In the genomic region with DNA sequence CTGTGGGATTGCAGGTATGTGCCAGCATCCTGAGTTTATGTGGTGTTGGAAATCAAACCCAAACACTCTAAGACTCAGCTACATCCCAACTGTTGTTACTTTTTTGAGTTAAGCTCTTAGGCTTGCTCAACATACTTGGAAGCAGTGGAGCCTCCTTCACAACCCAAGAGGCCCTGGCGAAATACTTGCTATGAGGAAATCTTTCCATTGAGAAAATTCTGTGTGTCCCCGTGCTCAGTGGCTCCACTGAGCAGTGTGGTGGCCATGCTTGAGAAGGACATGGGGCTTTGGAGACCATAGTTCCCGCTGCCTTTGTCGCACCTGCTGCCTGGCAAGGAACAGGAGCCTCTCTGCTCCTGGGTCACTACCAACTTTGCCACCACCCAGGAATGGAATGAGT, we compare ENCODE assay signal across 14 mouse cellular contexts.
DNase-seq lines count a peak whose midpoint lies in the region; ATAC-seq and TF ChIP-seq lines count a peak whose summit lies in the region.
"Had no signal": no experiment of that assay in that cellular context is flagged by ENCODE, and none has a peak within 500 bp of the region (broad histone marks: within the 10 kb centered on the region; RNA-seq: fewer than 3 reads in every experiment).

No protein-coding gene starts in this region.

- no peaks in the 10 kb centered on the region for H3K36me3 ChIP-seq in midbrain, embryonic 10.5 days
- no peaks in the 10 kb centered on the region for H3K36me3 ChIP-seq in midbrain, embryonic 15.5 days (replicated peaks)
- no peaks in the 10 kb centered on the region for H3K36me3 ChIP-seq in lung, postnatal 0 days (ENCODE audit: insufficient read depth, low read length)
- H3K36me3 ChIP-seq: embryonic facial prominence, embryonic 15.5 days; limb, embryonic 15.5 days; midbrain, embryonic 12.5 days; neural tube, embryonic 12.5 days had no signal

- 0 out of 2 replicates have a peak overlapping the region, but pooled peaks have one; percentile 84 for H3K27ac ChIP-seq in midbrain, embryonic 10.5 days (replicated peaks)
- no peak overlapping the region for H3K27ac ChIP-seq in midbrain, embryonic 15.5 days
- 0 out of 2 replicates have a peak overlapping the region, but pooled peaks have one; percentile 35 for H3K27ac ChIP-seq in lung, postnatal 0 days (ENCODE audit: low read length)
- H3K27ac ChIP-seq: midbrain, embryonic 12.5 days; neural tube, embryonic 12.5 days had no signal

- no peak overlapping the region for H3K9ac ChIP-seq in midbrain, embryonic 15.5 days
- H3K9ac ChIP-seq in lung, postnatal 0 days (replicated peaks; ENCODE audit: low read depth): no peak overlapping the region
- H3K9ac ChIP-seq: embryonic facial prominence, embryonic 15.5 days; limb, embryonic 15.5 days; midbrain, embryonic 12.5 days; neural tube, embryonic 12.5 days had no signal

- 92% methylated on average over 4 of the region's 4 CpGs for WGBS in midbrain, embryonic 10.5 days
- 93% methylated on average over 4 of the region's 4 CpGs for WGBS in midbrain, embryonic 15.5 days
- WGBS in lung, postnatal 0 days: 56% methylated on average over 4 of the region's 4 CpGs

- peak; percentile 71 for TF ChIP-seq CTCF in lung, postnatal 0 days (IDR thresholded peaks at IDR 0.05)

- H3K4me1 ChIP-seq in midbrain, embryonic 10.5 days: peaks cover 37% of the 10 kb centered on the region
- H3K4me1 ChIP-seq in midbrain, embryonic 15.5 days: peaks cover 8% of the 10 kb centered on the region
- H3K4me1 ChIP-seq in lung, postnatal 0 days (ENCODE audit: insufficient read depth, low read depth, low read length): peaks cover 17% of the 10 kb centered on the region

- H3K9me3 ChIP-seq in midbrain, embryonic 10.5 days (replicated peaks): no peaks in the 10 kb centered on the region
- H3K9me3 ChIP-seq in midbrain, embryonic 15.5 days: no peaks in the 10 kb centered on the region
- H3K9me3 ChIP-seq in lung, postnatal 0 days (ENCODE audit: low read length): no peaks in the 10 kb centered on the region
- H3K9me3 ChIP-seq: embryonic facial prominence, embryonic 15.5 days; limb, embryonic 15.5 days; midbrain, embryonic 12.5 days; neural tube, embryonic 12.5 days had no signal

- TF ChIP-seq EP300 in lung, postnatal 0 days (IDR thresholded peaks at IDR 0.05): peak; percentile 90

- no peak overlapping the region for H3K4me3 ChIP-seq in midbrain, embryonic 10.5 days
- no peak overlapping the region for H3K4me3 ChIP-seq in midbrain, embryonic 15.5 days
- no peak overlapping the region for H3K4me3 ChIP-seq in lung, postnatal 0 days (ENCODE audit: low read depth, low read length)
- H3K4me3 ChIP-seq: embryonic facial prominence, embryonic 15.5 days; limb, embryonic 15.5 days; midbrain, embryonic 12.5 days; neural tube, embryonic 12.5 days had no signal

- H3K4me2 ChIP-seq in midbrain, embryonic 15.5 days: no peak overlapping the region
- H3K4me2 ChIP-seq in lung, postnatal 0 days (replicated peaks; ENCODE audit: low read depth, low read length): no peak overlapping the region
- H3K4me2 ChIP-seq: embryonic facial prominence, embryonic 15.5 days had no signal

- DNase-seq in adrenal gland, postnatal 10 days: peak; percentile 44
- DNase-seq in adrenal gland, adult 2 months: no peak
- DNase-seq in midbrain, embryonic 10.5 days (ENCODE audit: low spot score): no peak
- DNase-seq in lung, postnatal 0 days (ENCODE audit: low spot score): peak; percentile 94
- DNase-seq in cerebellum, adult 18-20 months: no peak
- DNase-seq in T-cell, adult 2 months (ENCODE audit: low spot score): no peak
- DNase-seq in left cerebral cortex, adult 11 months (ENCODE audit: low spot score): no peak
- DNase-seq: heart, postnatal 14 days; layer of hippocampus, postnatal 36 days had no signal

- H3K27me3 ChIP-seq in midbrain, embryonic 10.5 days (ENCODE audit: low read depth, poor library complexity, severe bottlenecking): peaks cover 24% of the 10 kb centered on the region
- H3K27me3 ChIP-seq in midbrain, embryonic 15.5 days (replicated peaks): no peaks in the 10 kb centered on the region
- H3K27me3 ChIP-seq in lung, postnatal 0 days (replicated peaks; ENCODE audit: insufficient read depth, low read length): no peaks in the 10 kb centered on the region
- H3K27me3 ChIP-seq: limb, embryonic 15.5 days had no signal

- ATAC-seq in midbrain, embryonic 15.5 days (replicated peaks): no peak
- ATAC-seq in lung, postnatal 0 days: peak; percentile 67

Comparison
In these comparisons a context has a peak if more than half of its experiments do, and no peak if none do; other contexts are left out.
1. DNase-seq: peak in adrenal gland, postnatal 10 days (single experiment) and lung, postnatal 0 days (single experiment); none in adrenal gland, adult 2 months (single experiment), midbrain, embryonic 10.5 days (single experiment), cerebellum, adult 18-20 months (0 of 2), T-cell, adult 2 months (single experiment) and left cerebral cortex, adult 11 months (single experiment).